Mouse (Mus musculus): ENCODE results near the gene Gpatch3.

GRCm38 (mm10) chr4:133600306-133600705 lies 25.8 kb downstream of the Gpatch3 start:
- no peak for TF ChIP-seq POLR2A (IDR thresholded peaks at IDR 0.05; ENCODE audit: control insufficient read depth, extremely low read depth, insufficient read depth, low read length, poor library complexity)
- no peak for TF ChIP-seq CTCF (IDR thresholded peaks at IDR 0.05; ENCODE audit: borderline replicate concordance, control insufficient read depth, extremely low read depth, insufficient read depth, low read length, poor library complexity)
